Mouse (Mus musculus) C2C12 (cell line): ENCODE data around the gene Ddo.

ENCODE experiments used
- CEBPB ChIP-seq: IDR thresholded peaks from one replicate; pipeline ENCODE4 v1.6.1; 2011; ENCODE audit warnings: low read depth, mild to moderate bottlenecking, control low read depth, moderate library complexity
- CTCF ChIP-seq: IDR thresholded peaks from one replicate; pipeline ENCODE4 v1.5.1; 2011; ENCODE audit not compliant: control insufficient read depth, insufficient read depth, insufficient read length
- MAX ChIP-seq: IDR thresholded peaks from one replicate; pipeline ENCODE4 v1.6.1; 2011; ENCODE audit warnings: mild to moderate bottlenecking, control low read depth
- MYOD1 ChIP-seq: IDR thresholded peaks from one replicate; pipeline ENCODE4 v1.6.1; 2011; ENCODE audit warnings: low read depth; ENCODE audit not compliant: control insufficient read depth, insufficient read length

DNA sequence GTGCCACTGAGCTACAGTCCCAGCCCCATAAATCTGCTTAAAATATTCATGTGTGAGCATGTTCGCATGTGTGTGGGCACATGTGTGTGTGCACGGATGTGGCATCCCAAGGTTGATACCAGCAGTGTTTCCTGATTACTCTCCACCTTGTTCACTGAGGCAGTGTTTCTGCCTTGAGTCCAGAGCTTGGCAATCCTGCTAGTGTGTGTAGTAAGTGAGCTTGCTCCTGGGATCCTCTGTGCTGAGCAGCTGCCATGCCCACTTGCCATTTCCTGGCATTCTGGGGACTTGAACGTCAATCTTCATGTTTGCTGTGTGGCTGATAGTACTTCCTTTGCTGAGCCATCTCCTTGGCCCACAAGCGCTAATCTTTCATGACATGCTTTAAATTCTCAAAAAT lies 85.3 kb downstream of the Ddo start:
- TF ChIP-seq CTCF (no peak), MAX (no peak), MYOD1 (no peak), CEBPB (no peak)
